Mouse (Mus musculus): ENCODE data around the gene Galt. TPM values are rescaled to one million over a fixed set of nuclear protein-coding genes. Genes with fewer than 3 reads are reported as not detected.

Gene Galt
- polyA plus RNA-seq, 1 experiment from 2014 or later: 53.9 TPM

- H3K9ac ChIP-seq: no peak overlapping the region
- ATAC-seq (ENCODE audit: low FRiP score, low read depth): no peak
- H3K4me1 ChIP-seq (replicated peaks): peaks cover 36% of the 10 kb centered on the region
- no peak overlapping the region for H3K27ac ChIP-seq (replicated peaks)
- no peak overlapping the region for H3K4me2 ChIP-seq
- no peaks in the 10 kb centered on the region for H3K9me3 ChIP-seq
- peaks cover 23% of the 10 kb centered on the region for H3K36me3 ChIP-seq
- H3K27me3 ChIP-seq: no peaks in the 10 kb centered on the region
- H3K4me3 ChIP-seq: no peak overlapping the region
- WGBS: 80% methylated on average over 5 of the region's 5 CpGs
These were observed 39.4 kb upstream of the Galt start for GRCm38 (mm10) chr4:41715596-41715995.

- no peak overlapping the region for H3K9ac ChIP-seq
- H3K4me3 ChIP-seq: no peak overlapping the region
- WGBS: 60% methylated on average over 6 of the region's 6 CpGs
These were observed 38.2 kb upstream of the Galt start for GRCm38 (mm10) chr4:41716834-41717233.

GRCm38 (mm10) chr4:41722918-41723351, 32.1 kb upstream of the Galt start, which contains the start of gene Dctn3:
Gene Dctn3, minus strand, starts transcription at chr4:41723170.
- under 1% methylated on average over 27 of the region's 27 CpGs for WGBS

More at GRCm38 (mm10) chr4:41716834-41717233, 38.2 kb upstream of the Galt start:
- Histone ChIP-seq H3K9me3 (no peaks in the 10 kb centered on the region), H3K4me1 (replicated peaks) (peaks cover 32% of the 10 kb centered on the region), H3K36me3 (peaks cover 23% of the 10 kb centered on the region), H3K27ac (replicated peaks) (no peak overlapping the region), H3K27me3 (no peaks in the 10 kb centered on the region), H3K4me2 (no peak overlapping the region)
- no peak for ATAC-seq (ENCODE audit: low FRiP score, low read depth)

GRCm38 (mm10) chr4:41726826-41727621, 28.0 kb upstream of the Galt start:
- Histone ChIP-seq H3K9ac (no peak overlapping the region), H3K9me3 (no peaks in the 10 kb centered on the region), H3K4me2 (peak overlapping the region; percentile 30; the same call in 1 of the 2 replicates), H3K4me1 (replicated peaks) (peaks cover 40% of the 10 kb centered on the region), H3K4me3 (no peak overlapping the region), H3K27ac (replicated peaks) (peak overlapping the region; percentile 44; the same call in 1 of the 2 replicates), H3K27me3 (peaks cover 73% of the 10 kb centered on the region), H3K36me3 (no peaks in the 10 kb centered on the region)
- no peak for ATAC-seq (ENCODE audit: low FRiP score, low read depth)
- WGBS: 12% methylated on average over 20 of the region's 20 CpGs

More at GRCm38 (mm10) chr4:41722918-41723351, 32.1 kb upstream of the Galt start, which contains the start of gene Dctn3:
- H3K9me3 ChIP-seq: no peaks in the 10 kb centered on the region
- H3K4me1 ChIP-seq (replicated peaks): peaks cover 37% of the 10 kb centered on the region
- peak within 1 kb of the TSS; percentile 62 for H3K27ac ChIP-seq (replicated peaks)
- peak within 1 kb of the TSS; percentile 69 for H3K4me2 ChIP-seq
- ATAC-seq (ENCODE audit: low FRiP score, low read depth): peak; percentile 95
- H3K27me3 ChIP-seq: peaks cover 40% of the 10 kb centered on the region
- H3K9ac ChIP-seq: peak within 1 kb of the TSS; percentile 83
- peaks cover 13% of the 10 kb centered on the region for H3K36me3 ChIP-seq
- peak within 1 kb of the TSS; percentile 82 for H3K4me3 ChIP-seq

- H3K27me3 ChIP-seq: peaks cover 68% of the 10 kb centered on the region
- H3K27ac ChIP-seq (replicated peaks): no peak within 1 kb of the TSS
- no peak for ATAC-seq (ENCODE audit: low FRiP score, low read depth)
- H3K4me3 ChIP-seq: peak within 1 kb of the TSS; percentile 35
- WGBS: 2% methylated on average over 50 of the region's 50 CpGs
- H3K4me1 ChIP-seq (replicated peaks): peaks cover 22% of the 10 kb centered on the region
- H3K4me2 ChIP-seq: peak within 1 kb of the TSS; percentile 61
- no peaks in the 10 kb centered on the region for H3K36me3 ChIP-seq
- peak within 1 kb of the TSS; percentile 23; the same call in 1 of the 2 replicates for H3K9ac ChIP-seq
- no peaks in the 10 kb centered on the region for H3K9me3 ChIP-seq
These were observed 23.8 kb upstream of the Galt start, which contains the start of gene Arid3c for GRCm38 (mm10) chr4:41731052-41731765. Gene Arid3c, minus strand, starts transcription at chr4:41731142.

- 47% methylated on average over 8 of the region's 8 CpGs for WGBS
- H3K27ac ChIP-seq (replicated peaks): no peak overlapping the region
- H3K4me3 ChIP-seq: no peak overlapping the region
These were observed 17.3 kb upstream of the Galt start for GRCm38 (mm10) chr4:41737602-41738255.

GRCm38 (mm10) chr4:41738256-41738603, 16.8 kb upstream of the Galt start:
- Histone ChIP-seq H3K9me3 (no peaks in the 10 kb centered on the region), H3K4me3 (no peak overlapping the region), H3K4me2 (no peak overlapping the region), H3K9ac (no peak overlapping the region), H3K27me3 (peaks cover 8% of the 10 kb centered on the region), H3K36me3 (peaks cover 9% of the 10 kb centered on the region), H3K4me1 (replicated peaks) (peaks cover 23% of the 10 kb centered on the region), H3K27ac (replicated peaks) (no peak overlapping the region)
- 67% methylated on average over 1 of the region's 1 CpGs for whole genome bisulfite sequencing
- ATAC-seq (ENCODE audit: low FRiP score, low read depth): no peak

More at GRCm38 (mm10) chr4:41737602-41738255, 17.3 kb upstream of the Galt start:
- H3K9me3 ChIP-seq: no peaks in the 10 kb centered on the region
- no peak overlapping the region for H3K9ac ChIP-seq
- H3K27me3 ChIP-seq: peaks cover 13% of the 10 kb centered on the region
- 0 out of 2 replicates have a peak, but pooled peaks have one; percentile 31 for ATAC-seq (ENCODE audit: low FRiP score, low read depth)
- peaks cover 23% of the 10 kb centered on the region for H3K4me1 ChIP-seq (replicated peaks)
- peaks cover 9% of the 10 kb centered on the region for H3K36me3 ChIP-seq
- no peak overlapping the region for H3K4me2 ChIP-seq

- Histone ChIP-seq H3K9ac (no peak overlapping the region), H3K4me2 (peak overlapping the region; percentile 87; the same call in 1 of the 2 replicates)
- 94% methylated on average over 13 of the region's 13 CpGs for WGBS
These were observed 15.8 kb upstream of the Galt start for GRCm38 (mm10) chr4:41739260-41739659.

GRCm38 (mm10) chr4:41740380-41741157, 14.5 kb upstream of the Galt start:
- H3K4me2 ChIP-seq: peak overlapping the region; percentile 87
- peak overlapping the region; percentile 87 for H3K4me3 ChIP-seq
- ATAC-seq (ENCODE audit: low FRiP score, low read depth): peak; percentile 89
- H3K9ac ChIP-seq: peak overlapping the region; percentile 86
- under 1% methylated on average over 48 of the region's 48 CpGs for WGBS
- no peaks in the 10 kb centered on the region for H3K27me3 ChIP-seq
- peak overlapping the region; percentile 90 for H3K27ac ChIP-seq (replicated peaks)
- no peaks in the 10 kb centered on the region for H3K9me3 ChIP-seq
- peaks cover 9% of the 10 kb centered on the region for H3K36me3 ChIP-seq
- H3K4me1 ChIP-seq (replicated peaks): peaks cover 23% of the 10 kb centered on the region

More at GRCm38 (mm10) chr4:41739260-41739659, 15.8 kb upstream of the Galt start:
- no peak for ATAC-seq (ENCODE audit: low FRiP score, low read depth)
- Histone ChIP-seq H3K27me3 (no peaks in the 10 kb centered on the region), H3K36me3 (peaks cover 9% of the 10 kb centered on the region), H3K27ac (replicated peaks) (no peak overlapping the region), H3K9me3 (no peaks in the 10 kb centered on the region), H3K4me1 (replicated peaks) (peaks cover 23% of the 10 kb centered on the region), H3K4me3 (no peak overlapping the region)

- H3K9me3 ChIP-seq: no peaks in the 10 kb centered on the region
- H3K9ac ChIP-seq: peak overlapping the region; percentile 86
- peak overlapping the region; percentile 90 for H3K27ac ChIP-seq (replicated peaks)
- no peaks in the 10 kb centered on the region for H3K27me3 ChIP-seq
- peak overlapping the region; percentile 87 for H3K4me3 ChIP-seq
- H3K4me2 ChIP-seq: peak overlapping the region; percentile 87
- H3K36me3 ChIP-seq: peaks cover 9% of the 10 kb centered on the region
- peaks cover 23% of the 10 kb centered on the region for H3K4me1 ChIP-seq (replicated peaks)
- ATAC-seq (ENCODE audit: low FRiP score, low read depth): peak; percentile 96
- WGBS: under 1% methylated on average over 27 of the region's 27 CpGs
These were observed 13.9 kb upstream of the Galt start for GRCm38 (mm10) chr4:41741158-41741560.

GRCm38 (mm10) chr4:41744131-41744530, 10.9 kb upstream of the Galt start:
- ATAC-seq (ENCODE audit: low FRiP score, low read depth): no peak
- peaks cover 21% of the 10 kb centered on the region for H3K4me1 ChIP-seq (replicated peaks)
- H3K36me3 ChIP-seq: peaks cover under 1% of the 10 kb centered on the region
- H3K4me3 ChIP-seq: no peak overlapping the region
- H3K27me3 ChIP-seq: 0 out of 2 replicates have a peak, but pooled peaks cover 3% of the 10 kb centered on the region
- H3K27ac ChIP-seq (replicated peaks): no peak overlapping the region
- peaks cover 11% of the 10 kb centered on the region; the same call in 1 of the 2 replicates for H3K9me3 ChIP-seq
- 75% methylated on average over 2 of the region's 2 CpGs for WGBS
- no peak overlapping the region for H3K4me2 ChIP-seq
- no peak overlapping the region for H3K9ac ChIP-seq
